In genomic region chr10:128509203-128509602, GRCm38 (mm10) we compare ENCODE assay signal across 16 mouse cellular contexts.
"Had no signal": no experiment of that assay in that cellular context is flagged by ENCODE, and none has a peak within 500 bp of the region (broad histone marks: within the 10 kb centered on the region; RNA-seq: fewer than 3 reads in every experiment).

No protein-coding gene starts in this region.

- H3K27me3 ChIP-seq: liver, embryonic 13.5 days; midbrain, embryonic 12.5 days; midbrain, embryonic 15.5 days; neural tube, embryonic 13.5 days had no signal

- DNase-seq: kidney, adult 11 months; kidney, adult 8-10 months; layer of hippocampus, adult 9-11 months; liver, embryonic 13.5 days; lung, postnatal 14 days; retina, postnatal 1 day; right cerebral cortex, postnatal 25 days; thymus, adult 2 months; thymus, postnatal 14 days; thymus, postnatal 4 days had no signal

- H3K4me1 ChIP-seq: midbrain, embryonic 12.5 days; midbrain, embryonic 15.5 days; neural tube, embryonic 13.5 days had no signal

- ATAC-seq: midbrain, embryonic 15.5 days had no signal

- H3K4me3 ChIP-seq: layer of hippocampus, adult 2 months; liver, embryonic 13.5 days; midbrain, embryonic 12.5 days; midbrain, embryonic 15.5 days; neural tube, embryonic 13.5 days had no signal

- H3K9ac ChIP-seq: liver, embryonic 13.5 days; lung, embryonic 14.5 days; midbrain, embryonic 12.5 days; midbrain, embryonic 15.5 days; neural tube, embryonic 13.5 days had no signal

- H3K4me2 ChIP-seq: liver, embryonic 13.5 days; lung, embryonic 14.5 days; midbrain, embryonic 12.5 days; midbrain, embryonic 15.5 days; neural tube, embryonic 13.5 days had no signal

- H3K36me3 ChIP-seq: midbrain, embryonic 15.5 days had no signal

- H3K27ac ChIP-seq: layer of hippocampus, adult 2 months; liver, embryonic 13.5 days; macrophage; midbrain, embryonic 12.5 days; midbrain, embryonic 15.5 days; neural tube, embryonic 13.5 days had no signal

- H3K9me3 ChIP-seq: liver, embryonic 13.5 days; midbrain, embryonic 15.5 days; neural tube, embryonic 13.5 days had no signal
